ENCODE assay signal across 9 mouse cellular contexts in genomic region chr16:70313886-70314577, GRCm38 (mm10). TPM values are rescaled to one million over a fixed set of nuclear protein-coding genes. Genes with fewer than 3 reads are reported as not detected.
DNase-seq lines count a peak whose midpoint lies in the region; ATAC-seq and TF ChIP-seq lines count a peak whose summit lies in the region.
"Had no signal": no experiment of that assay in that cellular context is flagged by ENCODE, and none has a peak within 500 bp of the region (broad histone marks: within the 10 kb centered on the region; RNA-seq: fewer than 3 reads in every experiment).

TSS of gene Gbe1 (plus strand) at chr16:70313949.

- under 1% methylated on average over 81 of the region's 82 CpGs for WGBS in bone marrow, adult 2 months
- 0% methylated on average over 15 of the region's 82 CpGs for WGBS in embryonic facial prominence, embryonic 14.5 days
- WGBS in heart, adult 2 months = under 1% methylated on average over 82 of the region's 82 CpGs
- WGBS in limb, embryonic 12.5 days = under 1% methylated on average over 82 of the region's 82 CpGs
- under 1% methylated on average over 73 of the region's 82 CpGs for WGBS in midbrain, embryonic 14.5 days

- H3K79me2 ChIP-seq in heart, adult 2 months (replicated peaks; ENCODE audit: control insufficient read depth, insufficient read depth, low read length) = no peaks in the 10 kb centered on the region; the same call in 1 of the 2 replicates

- no peaks in the 10 kb centered on the region for H3K36me3 ChIP-seq in embryonic facial prominence, embryonic 14.5 days (ENCODE audit: control insufficient read depth, insufficient read depth, low read length)
- H3K36me3 ChIP-seq in heart, adult 2 months (ENCODE audit: control insufficient read depth, insufficient read depth, low read length) = peaks cover 5% of the 10 kb centered on the region
- H3K36me3 ChIP-seq in limb, embryonic 12.5 days = no peaks in the 10 kb centered on the region
- H3K36me3 ChIP-seq in midbrain, embryonic 14.5 days (ENCODE audit: control insufficient read depth, insufficient read depth, low read length) = no peaks in the 10 kb centered on the region

- ATAC-seq in embryonic facial prominence, embryonic 14.5 days (ENCODE audit: low read depth) = peak; percentile 98
- ATAC-seq in limb, embryonic 12.5 days (ENCODE audit: insufficient number of reproducible peaks, insufficient read depth, low FRiP score, low TSS enrichment, low read depth) = peak; percentile 97
- peak; percentile 97 for ATAC-seq in midbrain, embryonic 14.5 days (ENCODE audit: low FRiP score, low TSS enrichment)

- peak within 1 kb of the TSS; percentile 89 for H3K9ac ChIP-seq in embryonic facial prominence, embryonic 14.5 days (ENCODE audit: low read depth, low read length)
- H3K9ac ChIP-seq in heart, adult 2 months (ENCODE audit: low read depth, low read length) = peak within 1 kb of the TSS; percentile 96
- peak within 1 kb of the TSS; percentile 78 for H3K9ac ChIP-seq in limb, embryonic 12.5 days (replicated peaks)
- H3K9ac ChIP-seq in midbrain, embryonic 14.5 days (replicated peaks; ENCODE audit: low read length) = peak within 1 kb of the TSS; percentile 86

- H3K27me3 ChIP-seq in embryonic facial prominence, embryonic 14.5 days (replicated peaks; ENCODE audit: control insufficient read depth, insufficient read depth, low read length) = no peaks in the 10 kb centered on the region
- no peaks in the 10 kb centered on the region for H3K27me3 ChIP-seq in heart, adult 2 months (ENCODE audit: control insufficient read depth, insufficient read depth, low read length)
- no peaks in the 10 kb centered on the region for H3K27me3 ChIP-seq in limb, embryonic 12.5 days
- peaks cover 2% of the 10 kb centered on the region; the same call in 1 of the 2 replicates for H3K27me3 ChIP-seq in midbrain, embryonic 14.5 days (ENCODE audit: control insufficient read depth, insufficient read depth, low read length)
- H3K27me3 ChIP-seq: CH12.LX had no signal

- H3K9me3 ChIP-seq in embryonic facial prominence, embryonic 14.5 days (ENCODE audit: control insufficient read depth, low read length) = no peaks in the 10 kb centered on the region
- H3K9me3 ChIP-seq in limb, embryonic 12.5 days = no peaks in the 10 kb centered on the region
- H3K9me3 ChIP-seq in midbrain, embryonic 14.5 days (ENCODE audit: control insufficient read depth, low read length) = no peaks in the 10 kb centered on the region

- H3K27ac ChIP-seq in bone marrow, adult 2 months (ENCODE audit: control insufficient read depth, insufficient read depth, low read depth, low read length, poor library complexity) = peak within 1 kb of the TSS; percentile 94
- peak within 1 kb of the TSS; percentile 91 for H3K27ac ChIP-seq in embryonic facial prominence, embryonic 14.5 days (replicated peaks; ENCODE audit: low read depth, low read length)
- peak within 1 kb of the TSS; percentile 100 for H3K27ac ChIP-seq in heart, adult 2 months
- H3K27ac ChIP-seq in limb, embryonic 12.5 days = peak within 1 kb of the TSS; percentile 93
- H3K27ac ChIP-seq in midbrain, embryonic 14.5 days (replicated peaks; ENCODE audit: low read depth, low read length) = peak within 1 kb of the TSS; percentile 90

- no peak for TF ChIP-seq CTCF in bone marrow, adult 2 months (IDR thresholded peaks at IDR 0.05; ENCODE audit: control insufficient read depth, insufficient read depth, low read length)
- peak; percentile 69 for TF ChIP-seq CTCF in heart, adult 2 months (IDR thresholded peaks at IDR 0.05)

- TF ChIP-seq POLR2A in bone marrow, adult 2 months (IDR thresholded peaks at IDR 0.05; ENCODE audit: borderline replicate concordance, control insufficient read depth, low read depth, low read length) = peak; percentile 95
- peak; percentile 97 for TF ChIP-seq POLR2A in heart, adult 2 months (IDR thresholded peaks at IDR 0.05; ENCODE audit: insufficient read depth, low read depth, low read length)

- DNase-seq in 3T3-L1 (ENCODE audit: low read depth, low spot score) = peak; percentile 87
- peak; percentile 95 for DNase-seq in embryonic facial prominence, embryonic 14.5 days (ENCODE audit: low spot score)
- DNase-seq in heart, adult 2 months = peak; percentile 95 to 97
- DNase-seq in kidney, adult 8-10 months = peak; percentile 94 to 95
- peak; percentile 93 for DNase-seq in midbrain, embryonic 14.5 days
- peak; percentile 71 for DNase-seq in spleen, adult 12 weeks (ENCODE audit: low spot score)

- intact Hi-C loops in heart, adult 2 months (cut with DNase I) = loop anchor here (10.0 kb wide), 1 partner anchor 251 kb away; no protein-coding TSS in a partner anchor

- peak; percentile 88 for TF ChIP-seq EP300 in heart, adult 2 months (IDR thresholded peaks at IDR 0.05; ENCODE audit: insufficient read depth, low read depth, low read length)

- H3K4me2 ChIP-seq in embryonic facial prominence, embryonic 14.5 days (ENCODE audit: low read depth, low read length) = peak within 1 kb of the TSS; percentile 62
- H3K4me2 ChIP-seq in limb, embryonic 12.5 days = peak within 1 kb of the TSS; percentile 63
- peak within 1 kb of the TSS; percentile 72 for H3K4me2 ChIP-seq in midbrain, embryonic 14.5 days (ENCODE audit: low read length)

- peaks cover 2% of the 10 kb centered on the region; the same call in 1 of the 2 replicates for H3K4me1 ChIP-seq in bone marrow, adult 2 months (ENCODE audit: control insufficient read depth, insufficient read depth, low read length)
- H3K4me1 ChIP-seq in embryonic facial prominence, embryonic 14.5 days (ENCODE audit: control insufficient read depth, insufficient read depth, low read length) = no peaks in the 10 kb centered on the region
- peaks cover 1% of the 10 kb centered on the region for H3K4me1 ChIP-seq in heart, adult 2 months (ENCODE audit: control insufficient read depth, insufficient read depth, low read length)
- H3K4me1 ChIP-seq in limb, embryonic 12.5 days (replicated peaks) = no peaks in the 10 kb centered on the region
- peaks cover 6% of the 10 kb centered on the region; the same call in 1 of the 2 replicates for H3K4me1 ChIP-seq in midbrain, embryonic 14.5 days (ENCODE audit: control insufficient read depth, insufficient read depth, low read length)

- peak within 1 kb of the TSS; percentile 83 for H3K4me3 ChIP-seq in bone marrow, adult 2 months (replicated peaks; ENCODE audit: control insufficient read depth, low read depth, low read length)
- H3K4me3 ChIP-seq in embryonic facial prominence, embryonic 14.5 days (ENCODE audit: low read depth, low read length) = peak within 1 kb of the TSS; percentile 65
- peak within 1 kb of the TSS; percentile 79 for H3K4me3 ChIP-seq in heart, adult 2 months
- H3K4me3 ChIP-seq in limb, embryonic 12.5 days (replicated peaks) = peak within 1 kb of the TSS; percentile 54
- H3K4me3 ChIP-seq in midbrain, embryonic 14.5 days (replicated peaks; ENCODE audit: low read depth, low read length) = peak within 1 kb of the TSS; percentile 65

RNA-seq across cellular contexts. Expression of gene Gbe1, which starts in this region (rescaled TPM):
- 3.9 and 4.9 TPM in 2 replicates for polyA plus RNA-seq in bone marrow, adult 2 months (2011; ENCODE audit: insufficient read depth, insufficient read length, low replicate concordance, missing spikeins)
- 17.6 and 18.4 TPM in 2 replicates for polyA plus RNA-seq in embryonic facial prominence, embryonic 14.5 days (2014; fragmentation: Nextera tagmentation; extraction: Ambion mirVana)
- total RNA-seq in heart, adult 2 months (2021) = 10 to 100 TPM; 43.9 to 46.6 TPM
- 28.5 and 34.8 TPM in 2 replicates for polyA plus RNA-seq in heart, adult 2 months (2012; rRNA removed)
- 17.4 and 20.1 TPM in 2 replicates for polyA plus RNA-seq in limb, embryonic 12.5 days (2016; fragmentation: Nextera tagmentation; extraction: Ambion mirVana)
- 11.0 and 17.9 TPM in 2 replicates for polyA plus RNA-seq in midbrain, embryonic 14.5 days (2014; fragmentation: Nextera tagmentation; extraction: Ambion mirVana)
- total RNA-seq: CH12.LX had no signal

Comparison
In these comparisons a context has a peak if more than half of its experiments do, and no peak if none do; other contexts are left out.
1. Peak in every context shown above with its lines: DNase-seq, ATAC-seq, H3K4me3 ChIP-seq and H3K27ac ChIP-seq.